Mouse (Mus musculus) heart, adult 2 months (tissue): Measurements from ENCODE around the gene Sox13. TPM values are rescaled to one million over a fixed set of nuclear protein-coding genes. Genes with fewer than 3 reads are reported as not detected.

ENCODE experiments used
- DNase-seq, 2 experiments: peaks; one replicate each; pipeline ENCODE4 v3.0.0; 2021
- H3K27ac ChIP-seq: fragments of 200-600 bp; 2 replicates; pipeline ENCODE4 v1.8.1; 2022
- H3K27me3 ChIP-seq: fragments of 200-500 bp; 2 replicates; pipeline ENCODE4 v1.6.1; 2012; ENCODE audit warnings: mild to moderate bottlenecking, low read length, inconsistent platforms, mixed read lengths; ENCODE audit not compliant: control insufficient read depth, insufficient read depth
- H3K36me3 ChIP-seq: fragments of 200-500 bp; 2 replicates; pipeline ENCODE4 v1.6.1; 2012; ENCODE audit warnings: low read length, inconsistent platforms; ENCODE audit not compliant: control insufficient read depth, insufficient read depth
- H3K4me1 ChIP-seq: fragments of 200-500 bp; 2 replicates; pipeline ENCODE4 v1.6.1; 2011; ENCODE audit warnings: low read length; ENCODE audit not compliant: control insufficient read depth, insufficient read depth
- H3K4me3 ChIP-seq: fragments of 200-600 bp; 2 replicates; pipeline ENCODE4 v1.8.1; 2022
- H3K79me2 ChIP-seq: fragments of 200-500 bp; replicated peaks from 2 replicates; pipeline ENCODE4 v1.6.1; 2012; ENCODE audit warnings: mild to moderate bottlenecking, inconsistent platforms, low read length, moderate library complexity, mixed read lengths; ENCODE audit not compliant: control insufficient read depth, insufficient read depth
- H3K9ac ChIP-seq: fragments of 200-500 bp; 2 replicates; pipeline ENCODE4 v1.6.1; 2012; ENCODE audit warnings: low read depth, mild to moderate bottlenecking, control low read depth, inconsistent platforms, low read length, mixed read lengths
- CTCF ChIP-seq: fragments of 200-600 bp; IDR thresholded peaks from 2 replicates; pipeline ENCODE4 v1.8.1; 2022; ENCODE audit warnings: antibody characterized with exemption, mild to moderate bottlenecking, moderate library complexity
- EP300 ChIP-seq: fragments of 200-500 bp; IDR thresholded peaks from 2 replicates; pipeline ENCODE4 v1.6.1; 2011; ENCODE audit warnings: low read depth, low read length, control low read depth; ENCODE audit not compliant: insufficient read depth
- POLR2A ChIP-seq: fragments of 200-500 bp; IDR thresholded peaks from 2 replicates; pipeline ENCODE4 v1.6.1; 2011; ENCODE audit warnings: mild to moderate bottlenecking, low read depth, low read length, control low read depth; ENCODE audit not compliant: insufficient read depth
- WGBS: fragments of 180-500 bp; shearing (Covaris S2); methylation state at CpG from one replicate; pipeline ENCODE4 v1.1.7; 2018; 5-methylcytosine and 5-hydroxymethylcytosine counted together
- intact Hi-C: fragments of 180-260 bp; cut with DNase I; formaldehyde crosslinking; loops from one replicate; pipeline ENCODE4 v1.15.1; 2025
- polyA plus RNA-seq: library from polyadenylated mRNA; depleted of rRNA; stranded (reverse); fragments of >200 nt; gene quantifications from 2 replicates; pipeline ENCODE4 v1.2.3, GENCODE M21; 2012
- total RNA-seq, 2 experiments: library from RNA; stranded (reverse); gene quantifications; 2 replicates each; pipeline ENCODE4 v1.2.3; 2021

Sox13 gene
- total and polyA plus RNA-seq, 3 experiments, result 15.3 to 24.7 (median 16.2) TPM

GRCm38 (mm10) chr1:133415086-133415485 lies 9.1 kb downstream of the Sox13 start:
- no peaks in the 10 kb centered on the region for H3K36me3 ChIP-seq
- TF ChIP-seq EP300 (no peak), POLR2A (no peak), CTCF (no peak)
- peaks cover 48% of the 10 kb centered on the region for H3K4me1 ChIP-seq
- 81% methylated on average over 7 of the region's 7 CpGs for WGBS
- H3K4me3 ChIP-seq, result no peak overlapping the region
- H3K27ac ChIP-seq, result no peak overlapping the region; the same call in 1 of the 2 replicates
- no peak for DNase-seq
- H3K27me3 ChIP-seq, result no peaks in the 10 kb centered on the region
- intact Hi-C loops, result no loop called here
- peaks cover 9% of the 10 kb centered on the region for H3K79me2 ChIP-seq
- no peak overlapping the region for H3K9ac ChIP-seq

DNA sequence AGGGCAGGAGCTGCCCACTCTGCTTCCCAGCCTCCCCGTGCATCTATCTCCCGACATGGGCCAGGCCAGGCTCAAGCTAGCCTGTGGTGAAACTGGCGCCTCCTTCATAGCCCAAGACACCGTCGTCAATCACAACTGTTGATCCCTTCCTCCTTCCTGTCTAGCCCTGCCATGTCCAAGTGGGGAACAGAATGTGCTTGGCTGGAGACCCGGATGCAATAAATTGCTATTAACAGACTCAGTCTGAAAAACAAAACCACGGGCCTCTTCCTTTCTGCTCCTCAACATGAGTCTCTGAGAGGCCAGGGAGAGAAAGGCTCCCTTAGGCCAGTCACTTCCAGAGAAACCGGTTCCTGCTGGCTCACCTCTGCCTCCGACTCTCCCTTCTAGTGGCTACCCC lies 11.2 kb downstream of the Sox13 start:
- H3K36me3 ChIP-seq, result no peaks in the 10 kb centered on the region
- H3K9ac ChIP-seq, result peak overlapping the region; percentile 49
- no peak overlapping the region for H3K4me3 ChIP-seq
- TF ChIP-seq EP300, result peak; percentile 72; the same call in 1 of the 2 replicates
- no peak for TF ChIP-seq POLR2A
- peak overlapping the region; percentile 38 for H3K27ac ChIP-seq
- WGBS, result 47% methylated on average over 9 of the region's 9 CpGs
- DNase-seq, result peak in 1 of 2 experiments; percentile 45
- H3K27me3 ChIP-seq, result no peaks in the 10 kb centered on the region
- peaks cover 37% of the 10 kb centered on the region for H3K4me1 ChIP-seq
- H3K79me2 ChIP-seq, result peaks cover 9% of the 10 kb centered on the region
- intact Hi-C loops, result loop anchor here (2.0 kb wide), 1 partner anchor 18 kb away; no protein-coding TSS in a partner anchor

DNA sequence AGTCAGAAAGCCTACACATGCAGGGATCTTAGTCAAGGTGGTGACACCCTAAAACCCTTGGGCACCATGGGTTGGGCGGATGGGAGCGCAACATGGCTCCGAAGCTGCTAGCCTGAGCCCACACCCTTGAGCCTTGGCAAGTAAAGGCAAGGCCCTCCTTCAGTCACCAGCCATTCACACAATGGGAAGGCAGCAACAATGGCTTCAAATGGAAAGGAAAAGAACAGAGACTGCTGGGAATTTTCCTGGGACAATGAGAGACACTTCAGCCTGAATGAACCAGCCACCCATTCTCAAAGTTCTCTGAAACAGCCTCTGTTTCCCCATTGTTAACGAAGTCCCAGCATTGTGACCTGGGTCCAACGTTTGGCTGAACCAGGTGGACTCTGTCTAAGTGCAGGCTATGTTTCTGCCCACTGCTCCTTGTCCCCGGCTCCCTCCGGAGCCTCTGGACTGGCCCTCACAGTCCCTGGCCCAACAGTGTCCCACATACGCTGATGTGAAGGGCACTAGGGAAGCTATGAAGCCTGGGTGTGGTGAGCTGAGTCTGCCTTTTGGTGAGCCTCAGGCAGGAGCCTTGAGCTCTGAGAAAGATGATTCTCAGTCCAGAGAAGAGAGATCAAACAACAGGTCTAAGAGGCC lies 12.6 kb downstream of the Sox13 start:
- intact Hi-C loops, result loop anchor here (2.0 kb wide), 1 partner anchor 17 kb away; no protein-coding TSS in a partner anchor
- H3K27me3 ChIP-seq, result no peaks in the 10 kb centered on the region
- H3K4me1 ChIP-seq, result peaks cover 38% of the 10 kb centered on the region
- TF ChIP-seq EP300 (no peak), CTCF (no peak), POLR2A (no peak)
- WGBS, result 62% methylated on average over 8 of the region's 8 CpGs
- no peak overlapping the region for H3K4me3 ChIP-seq
- no peaks in the 10 kb centered on the region for H3K36me3 ChIP-seq
- peaks cover 9% of the 10 kb centered on the region for H3K79me2 ChIP-seq
- DNase-seq, result peak in 1 of 2 experiments; percentile 24
- peak overlapping the region; percentile 34 for H3K27ac ChIP-seq
- no peak overlapping the region for H3K9ac ChIP-seq

GRCm38 (mm10) chr1:133409786-133410185 lies 14.4 kb downstream of the Sox13 start:
- no peak for TF ChIP-seq CTCF
- TF ChIP-seq POLR2A, result no peak
- TF ChIP-seq EP300, result no peak
- Histone ChIP-seq H3K27ac (no peak overlapping the region), H3K27me3 (no peaks in the 10 kb centered on the region), H3K36me3 (no peaks in the 10 kb centered on the region), H3K9ac (no peak overlapping the region), H3K4me3 (no peak overlapping the region), H3K79me2 (peaks cover 7% of the 10 kb centered on the region), H3K4me1 (peaks cover 30% of the 10 kb centered on the region)
- 76% methylated on average over 9 of the region's 9 CpGs for WGBS
- no peak for DNase-seq
- intact Hi-C loops, result no loop called here

DNA sequence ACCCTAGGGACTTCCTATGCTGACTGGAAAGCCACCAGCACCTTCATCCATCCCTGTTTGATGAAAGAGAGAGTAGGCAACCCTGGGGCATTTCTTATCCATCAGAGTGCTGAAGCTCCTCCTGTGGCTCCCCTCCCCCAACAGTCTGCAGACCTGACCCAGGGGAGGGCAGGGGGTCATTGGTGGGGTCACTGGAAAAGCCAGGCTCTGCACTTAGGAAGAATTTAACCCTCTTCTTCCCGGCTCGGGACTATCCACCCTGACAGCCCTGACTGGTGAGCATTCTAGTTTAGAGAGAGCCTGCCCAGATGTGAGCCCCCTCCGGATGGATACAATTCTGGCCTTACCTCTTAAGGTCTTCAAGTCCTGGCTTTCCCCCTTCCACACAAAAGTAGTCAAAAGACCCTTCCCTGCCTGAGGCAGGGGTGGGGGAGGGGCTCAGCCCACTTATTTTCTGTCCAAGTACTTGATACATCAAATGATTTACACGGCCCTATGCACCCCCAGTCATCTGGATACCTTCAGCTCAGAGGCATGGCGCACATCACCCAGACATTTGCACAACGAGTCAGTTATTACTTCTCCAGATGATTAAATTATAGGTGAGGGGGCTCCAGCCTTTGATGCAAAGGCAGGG lies 15.2 kb downstream of the Sox13 start:
- 49% methylated on average over 6 of the region's 6 CpGs for WGBS
- intact Hi-C loops, result no loop called here
- H3K27ac ChIP-seq, result no peak overlapping the region; the same call in 1 of the 2 replicates

DNA sequence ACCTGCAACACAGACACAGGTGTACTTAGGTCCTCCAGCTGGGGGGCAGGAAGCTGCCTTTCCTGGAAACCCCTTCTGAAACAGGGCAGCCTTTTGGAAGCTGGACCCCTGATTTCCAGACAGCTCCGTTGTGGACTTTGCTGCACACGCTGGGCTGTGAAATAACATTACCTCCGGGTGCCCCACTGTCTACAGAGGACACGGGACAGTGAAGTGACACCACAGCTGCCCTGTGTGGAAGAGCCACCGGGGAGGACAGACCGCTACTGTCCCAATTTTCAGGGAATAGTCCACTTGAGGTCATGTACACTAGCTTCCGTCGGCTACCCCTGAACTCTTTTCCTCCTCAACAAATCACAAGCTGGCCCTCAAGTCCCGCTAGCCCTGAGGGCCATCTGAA lies 15.9 kb downstream of the Sox13 start:
- Histone ChIP-seq H3K4me1 (peaks cover 22% of the 10 kb centered on the region), H3K27ac (peak overlapping the region; percentile 42), H3K9ac (no peak overlapping the region), H3K27me3 (no peaks in the 10 kb centered on the region), H3K4me3 (no peak overlapping the region), H3K36me3 (no peaks in the 10 kb centered on the region), H3K79me2 (peaks cover 6% of the 10 kb centered on the region)
- intact Hi-C loops, result no loop called here
- TF ChIP-seq POLR2A (no peak), EP300 (no peak), CTCF (no peak)
- peak in 1 of 2 experiments; percentile 14 for DNase-seq
- 75% methylated on average over 9 of the region's 9 CpGs for WGBS

More for the DNA sequence above, 15.2 kb downstream of the Sox13 start:
- Histone ChIP-seq H3K4me1 (peaks cover 26% of the 10 kb centered on the region), H3K79me2 (peaks cover 6% of the 10 kb centered on the region), H3K9ac (no peak overlapping the region), H3K36me3 (no peaks in the 10 kb centered on the region), H3K4me3 (no peak overlapping the region), H3K27me3 (no peaks in the 10 kb centered on the region)
- DNase-seq, result peak in 1 of 2 experiments; percentile 20
- TF ChIP-seq POLR2A (no peak), EP300 (no peak), CTCF (no peak)
